Comparison of ENCODE assay signal across 21 mouse cellular contexts in genomic region chr4:41361059-41361458, GRCm38 (mm10).
"Had no signal": no experiment of that assay in that cellular context is flagged by ENCODE, and none has a peak within 500 bp of the region (broad histone marks: within the 10 kb centered on the region; RNA-seq: fewer than 3 reads in every experiment).

No protein-coding gene starts in this region.

- H3K27me3 ChIP-seq: liver, embryonic 13.5 days; liver, embryonic 15.5 days; lung, embryonic 15.5 days; megakaryocyte, embryonic 14.5 days; midbrain, embryonic 13.5 days; midbrain, embryonic 15.5 days; neural tube, embryonic 13.5 days; neural tube, embryonic 15.5 days had no signal

- H3K4me1 ChIP-seq: lung, embryonic 15.5 days; midbrain, embryonic 15.5 days had no signal

- H3K9ac ChIP-seq: liver, embryonic 13.5 days; liver, embryonic 15.5 days; liver, postnatal 0 days; lung, embryonic 15.5 days; midbrain, embryonic 13.5 days; midbrain, embryonic 15.5 days; neural tube, embryonic 13.5 days; neural tube, embryonic 15.5 days had no signal

- H3K36me3 ChIP-seq: midbrain, embryonic 15.5 days; neural tube, embryonic 15.5 days had no signal

- H3K9me3 ChIP-seq: liver, embryonic 13.5 days; liver, embryonic 15.5 days; lung, embryonic 15.5 days; megakaryocyte, embryonic 14.5 days; midbrain, embryonic 13.5 days; midbrain, embryonic 15.5 days; neural tube, embryonic 13.5 days; neural tube, embryonic 15.5 days had no signal

- H3K4me2 ChIP-seq: liver, embryonic 13.5 days; liver, embryonic 15.5 days; lung, embryonic 15.5 days; midbrain, embryonic 11.5 days; midbrain, embryonic 13.5 days; midbrain, embryonic 15.5 days; neural tube, embryonic 13.5 days; neural tube, embryonic 15.5 days had no signal

- ATAC-seq: liver, postnatal 0 days; midbrain, embryonic 13.5 days; midbrain, embryonic 15.5 days had no signal

- H3K27ac ChIP-seq: liver, embryonic 13.5 days; liver, embryonic 15.5 days; lung, embryonic 15.5 days; midbrain, embryonic 13.5 days; midbrain, embryonic 15.5 days; neural tube, embryonic 13.5 days; neural tube, embryonic 15.5 days had no signal

- H3K4me3 ChIP-seq: liver, embryonic 13.5 days; liver, embryonic 15.5 days; lung, embryonic 15.5 days; megakaryocyte, embryonic 14.5 days; midbrain, embryonic 13.5 days; midbrain, embryonic 15.5 days; myocyte; neural tube, embryonic 13.5 days; neural tube, embryonic 15.5 days had no signal

- DNase-seq: liver, embryonic 13.5 days; liver, postnatal 0 days; lung, adult 2 months; lung, postnatal 14 days; retina, postnatal 1 day; right cerebral cortex, adult 18-20 months; right cerebral cortex, postnatal 25 days; right cerebral cortex, postnatal 4 days; spleen, adult 18-20 months; thymus, adult 18-20 months; thymus, postnatal 14 days; thymus, postnatal 36 days had no signal
